Mouse (Mus musculus) olfactory bulb, adult 2 months (tissue): ENCODE data around the gene Ppdpf.

Experiments
- CTCF ChIP-seq: fragments of 200-500 bp; IDR thresholded peaks from 2 replicates; pipeline ENCODE4 v1.5.1; 2012; ENCODE audit warnings: low read depth, mild to moderate bottlenecking, low read length, moderate library complexity; ENCODE audit not compliant: insufficient read depth
- POLR2A ChIP-seq: fragments of 200-500 bp; IDR thresholded peaks from 2 replicates; pipeline ENCODE4 v1.6.1; 2012; ENCODE audit warnings: mild to moderate bottlenecking, low read depth, low read length, moderate library complexity; ENCODE audit not compliant: insufficient read depth

DNA sequence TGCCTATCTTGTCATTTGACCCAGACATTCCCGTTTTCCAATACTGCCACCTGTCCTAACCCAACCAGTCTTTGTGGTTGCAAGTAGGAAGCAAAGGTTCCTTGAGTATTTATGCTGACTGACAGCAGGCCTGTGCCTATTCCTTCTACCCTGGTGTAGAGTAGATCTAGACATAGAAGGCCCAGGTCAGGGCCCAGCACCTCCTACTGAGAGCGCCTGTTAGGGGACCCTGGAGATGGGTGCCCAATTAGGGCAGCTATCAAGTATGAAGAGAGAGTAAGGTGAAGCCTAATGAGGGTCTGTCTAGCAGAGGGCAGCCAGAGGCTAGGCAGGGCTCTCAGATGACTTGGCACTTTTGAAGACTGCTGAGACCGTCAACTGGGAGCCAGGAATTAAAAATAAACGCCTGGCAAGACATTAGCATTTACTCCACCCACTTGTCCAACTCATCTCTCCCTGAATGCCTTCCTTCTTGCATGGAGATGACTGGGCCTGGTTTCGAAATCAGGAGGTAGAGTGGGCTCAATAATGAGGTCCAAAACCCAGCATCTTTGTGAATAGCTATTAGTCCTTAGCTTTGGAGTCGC is 29.2 kb upstream of the Ppdpf start:
- TF ChIP-seq CTCF (no peak), POLR2A (no peak)
